Mouse (Mus musculus) lung, postnatal 0 days (tissue): ENCODE results near the gene Ddah1.

ENCODE experiments used
- CTCF ChIP-seq: IDR thresholded peaks from 2 replicates; pipeline ENCODE4 v1.5.1; 2016; ENCODE audit warnings: antibody characterized with exemption, mild to moderate bottlenecking
- EP300 ChIP-seq: IDR thresholded peaks from 2 replicates; pipeline ENCODE4 v1.6.1; 2016; ENCODE audit warnings: antibody characterized with exemption, mild to moderate bottlenecking, control low read depth

- TF ChIP-seq CTCF: no peak
- no peak for TF ChIP-seq EP300
Observed at GRCm38 (mm10) chr3:145882076-145882874, 123.8 kb downstream of the Ddah1 start.
